Mouse (Mus musculus) bone marrow, adult 2 months (tissue): ENCODE data around the gene Dhx30. TPM values are rescaled to one million over a fixed set of nuclear protein-coding genes. Genes with fewer than 3 reads are reported as not detected.
"Not testable (repeated sequence)": the region's sequence is repeated elsewhere in the genome, so short reads cannot be mapped to it uniquely, and the experiment has no call there.

Experiments used
- H3K27ac ChIP-seq: fragments of 200-500 bp; 2 replicates; pipeline ENCODE4 v1.5.1; 2012; ENCODE audit warnings: low read depth, mild to moderate bottlenecking, control low read depth, inconsistent platforms, low read length; ENCODE audit not compliant: control insufficient read depth, poor library complexity, insufficient read depth
- H3K4me1 ChIP-seq: fragments of 200-500 bp; 2 replicates; pipeline ENCODE4 v1.6.1; 2011; ENCODE audit warnings: low read length; ENCODE audit not compliant: control insufficient read depth, insufficient read depth
- H3K4me3 ChIP-seq: fragments of 200-500 bp; replicated peaks from 2 replicates; pipeline ENCODE3; 2011; ENCODE audit warnings: mild to moderate bottlenecking, low read depth, low read length, control low read depth; ENCODE audit not compliant: control insufficient read depth
- CTCF ChIP-seq: fragments of 200-500 bp; IDR thresholded peaks from 2 replicates; pipeline ENCODE4 v1.5.1; 2011; ENCODE audit warnings: low read length, control low read depth; ENCODE audit not compliant: control insufficient read depth, insufficient read depth
- POLR2A ChIP-seq: fragments of 200-500 bp; IDR thresholded peaks from 2 replicates; pipeline ENCODE4 v1.6.1; 2011; ENCODE audit warnings: low read depth, mild to moderate bottlenecking, control low read depth, low read length, borderline replicate concordance; ENCODE audit not compliant: control insufficient read depth
- WGBS: fragments of 180-500 bp; shearing (Covaris S2); methylation state at CpG from one replicate; pipeline ENCODE4 v1.1.7; 2018; 5-methylcytosine and 5-hydroxymethylcytosine counted together
- polyA plus RNA-seq: library from polyadenylated mRNA; stranded (reverse); fragments of >200 nt; gene quantifications from 2 replicates; pipeline ENCODE4 v1.2.4, GENCODE M21; 2011; ENCODE audit warnings: low replicate concordance; ENCODE audit not compliant: missing spikeins, insufficient read depth, insufficient read length

The Dhx30 gene
- polyA plus RNA-seq = 65.7 and 70.2 TPM in 2 replicates

DNA sequence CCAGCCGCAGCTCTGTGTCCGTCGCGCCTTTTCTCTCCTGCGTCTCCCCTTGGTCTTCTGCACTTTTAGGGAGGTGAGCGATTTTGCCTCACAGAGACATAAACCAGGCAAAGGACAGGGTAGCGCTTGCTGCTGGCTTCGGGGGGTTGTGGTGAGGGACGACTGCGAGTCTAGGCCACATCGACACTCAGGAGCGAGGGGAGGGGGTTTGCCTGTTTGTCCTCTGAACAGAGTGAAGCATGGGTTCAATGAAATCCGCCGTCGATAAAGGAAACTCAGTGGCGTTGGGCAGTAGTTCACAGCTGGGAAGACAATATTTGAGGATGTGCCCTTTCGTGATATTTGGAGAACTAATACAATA lies at the start of gene Dhx30:
Gene Dhx30 (minus strand): TSS at position 52 of the 361 bp plus-strand sequence.
- Histone ChIP-seq H3K4me1 (peaks cover 1% of the 10 kb centered on the region; the same call in 1 of the 2 replicates), H3K27ac (peak within 1 kb of the TSS; percentile 96), H3K4me3 (peak within 1 kb of the TSS; percentile 98)
- TF ChIP-seq CTCF (no peak), POLR2A (no peak)
- WGBS = under 1% methylated on average over 17 of the region's 17 CpGs

DNA sequence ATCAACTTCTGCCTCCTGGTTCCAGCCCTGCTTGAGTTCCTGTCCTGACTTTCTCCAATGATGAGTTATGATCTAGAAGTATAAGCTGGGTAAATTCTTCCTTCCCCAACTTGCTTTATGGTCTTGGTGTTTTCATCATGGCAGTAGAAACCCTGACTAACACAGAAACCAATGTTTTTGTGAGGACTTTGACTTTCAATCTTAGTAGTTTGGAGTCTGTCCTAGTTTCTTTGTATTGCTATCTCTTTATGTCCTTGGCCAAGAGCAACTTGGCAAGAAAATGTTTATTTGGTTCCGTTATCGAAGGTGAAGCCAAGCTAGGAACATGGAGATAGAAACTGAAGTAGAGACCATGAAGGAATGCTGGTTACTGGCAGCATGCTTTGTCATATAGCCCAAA lies 45.4 kb upstream of the Dhx30 start:
- Histone ChIP-seq H3K27ac (no peak overlapping the region), H3K4me3 (no peak overlapping the region), H3K4me1 (no peaks in the 10 kb centered on the region)
- 95% methylated on average over 2 of the region's 2 CpGs for WGBS
- TF ChIP-seq POLR2A (no peak), CTCF (no peak)

GRCm38 (mm10) chr9:110162441-110162840 lies 44.8 kb upstream of the Dhx30 start:
- WGBS = 86% methylated on average over 5 of the region's 5 CpGs

DNA sequence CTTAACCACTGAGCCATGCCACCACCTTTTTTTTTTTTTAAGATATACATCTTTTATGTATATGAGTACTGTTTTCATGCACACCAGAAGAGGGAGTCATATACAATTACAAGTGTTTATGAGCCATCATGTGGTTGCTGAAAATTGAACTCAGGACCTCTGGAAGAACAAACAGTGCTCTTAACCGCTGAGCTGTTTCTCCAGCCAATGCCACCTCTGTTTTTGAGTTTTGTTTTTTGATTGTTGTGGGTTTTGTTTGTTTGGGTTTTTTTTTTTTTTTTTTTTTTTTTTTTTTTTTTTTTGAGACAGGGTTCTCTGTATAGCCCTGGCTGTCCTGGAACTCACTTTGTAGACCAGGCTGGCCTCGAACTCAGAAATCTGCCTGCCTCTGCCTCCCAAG lies 42.9 kb upstream of the Dhx30 start:
- 84% methylated on average over 2 of the region's 2 CpGs for WGBS
- H3K27ac ChIP-seq, H3K4me1 ChIP-seq, H3K4me3 ChIP-seq: not testable (repeated sequence)

More at GRCm38 (mm10) chr9:110162441-110162840, 44.8 kb upstream of the Dhx30 start:
- TF ChIP-seq POLR2A (no peak), CTCF (no peak)
- Histone ChIP-seq H3K4me1 (no peaks in the 10 kb centered on the region), H3K4me3 (no peak overlapping the region), H3K27ac (no peak overlapping the region)

- Histone ChIP-seq H3K27ac (no peak overlapping the region), H3K4me1 (no peaks in the 10 kb centered on the region), H3K4me3 (no peak overlapping the region)
- TF ChIP-seq POLR2A (no peak), CTCF (no peak)
- 93% methylated on average over 1 of the region's 1 CpGs for WGBS
Observed at GRCm38 (mm10) chr9:110159036-110159435, 41.4 kb upstream of the Dhx30 start.

GRCm38 (mm10) chr9:110148598-110148997 lies 31.0 kb upstream of the Dhx30 start:
- Histone ChIP-seq H3K4me3 (no peak overlapping the region), H3K27ac (no peak overlapping the region), H3K4me1 (no peaks in the 10 kb centered on the region)
- 36% methylated on average over 2 of the region's 2 CpGs for WGBS
- no peak for TF ChIP-seq POLR2A

GRCm38 (mm10) chr9:110142097-110142496 lies 24.5 kb upstream of the Dhx30 start:
- no peak overlapping the region for H3K4me3 ChIP-seq
- H3K4me1 ChIP-seq = no peaks in the 10 kb centered on the region
- TF ChIP-seq CTCF (no peak), POLR2A (no peak)
- H3K27ac ChIP-seq = no peak overlapping the region
- 93% methylated on average over 1 of the region's 1 CpGs for WGBS

GRCm38 (mm10) chr9:110139119-110139518 lies 21.5 kb upstream of the Dhx30 start:
- Histone ChIP-seq H3K4me3 (no peak overlapping the region), H3K4me1 (no peaks in the 10 kb centered on the region), H3K27ac (no peak overlapping the region)
- WGBS = 41% methylated on average over 4 of the region's 4 CpGs
- TF ChIP-seq CTCF (no peak), POLR2A (no peak)

DNA sequence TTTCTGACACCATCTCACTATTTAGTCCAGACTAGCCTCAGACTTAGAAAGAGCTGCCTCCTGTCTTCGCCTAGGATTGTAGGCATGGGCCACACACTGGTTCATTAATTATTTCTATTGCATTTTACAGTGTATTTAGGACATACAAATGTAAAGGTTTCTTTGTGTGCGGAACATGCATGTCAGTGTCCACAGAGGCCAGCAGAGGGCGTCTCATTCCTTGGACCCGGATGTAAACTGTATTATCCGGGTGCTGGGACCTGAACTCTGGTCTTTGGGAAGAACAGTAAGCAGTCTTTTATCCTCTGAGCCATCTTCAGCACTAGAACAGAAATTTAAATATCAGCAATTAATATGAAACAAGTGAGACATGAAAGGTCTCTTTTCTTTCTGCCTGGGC lies 16.5 kb upstream of the Dhx30 start:
- TF ChIP-seq CTCF (peak; percentile 39; the same call in 1 of the 2 replicates), POLR2A (no peak)
- WGBS = 71% methylated on average over 5 of the region's 5 CpGs
- no peak overlapping the region for H3K27ac ChIP-seq
- no peaks in the 10 kb centered on the region for H3K4me1 ChIP-seq
- H3K4me3 ChIP-seq = no peak overlapping the region
